Mouse (Mus musculus) adrenal gland (tissue): ENCODE data around the gene Inip.

Source experiments
- intact Hi-C: fragments of 180-260 bp; cut with DNase I; formaldehyde crosslinking; loops from one replicate; pipeline ENCODE4 v1.15.1; 2025

Inip gene

GRCm38 (mm10) chr4:59721811-59722210 lies 79.6 kb downstream of the Inip start:
- intact Hi-C loops, result no loop called here
